Mouse (Mus musculus) CD4-positive, CD25-positive, alpha-beta regulatory T cell, adult 9 weeks (primary cell): ENCODE data around the gene Cldn9. TPM values are rescaled to one million over a fixed set of nuclear protein-coding genes. Genes with fewer than 3 reads are reported as not detected.

Experiments
- polyA plus RNA-seq: library from polyadenylated mRNA; unstranded; fragments of 100-300 nt; shearing (Covaris generic); gene quantifications from one replicate; pipeline ENCODE4 v1.2.1, GENCODE M21; 2017

Gene Cldn9
- not detected for polyA plus RNA-seq

GRCm38 (mm10) chr17:23683856-23684672, at the start of gene Cldn9:
Gene Cldn9, minus strand, starts transcription at chr17:23684026.

GRCm38 (mm10) chr17:23725999-23726757, 42.4 kb upstream of the Cldn9 start, which contains the start of gene Pkmyt1:
Gene Pkmyt1, plus strand, starts transcription at chr17:23726336.

GRCm38 (mm10) chr17:23722376-23723125, 38.7 kb upstream of the Cldn9 start, which contains the start of gene 1520401A03Rik:
Gene 1520401A03Rik, minus strand, starts transcription at chr17:23722783.

GRCm38 (mm10) chr17:23679127-23679835, 4.5 kb downstream of the Cldn9 start, which contains the start of gene Cldn6:
Gene Cldn6, plus strand, starts transcription at chr17:23679249.

GRCm38 (mm10) chr17:23677236-23677679, 6.6 kb downstream of the Cldn9 start, which contains the start of gene Tnfrsf12a:
Gene Tnfrsf12a, minus strand, starts transcription at chr17:23677468.

GRCm38 (mm10) chr17:23673424-23674073, 10.3 kb downstream of the Cldn9 start, which contains the start of the genes Hcfc1r1 and Thoc6:
Gene Hcfc1r1, plus strand, starts transcription at chr17:23673596.
Gene Thoc6, minus strand, starts transcription at chr17:23673882.

GRCm38 (mm10) chr17:23660117-23660875, 23.5 kb downstream of the Cldn9 start, which contains the start of gene Bicdl2:
Gene Bicdl2, plus strand, starts transcription at chr17:23660506.

GRCm38 (mm10) chr17:23644613-23645495, 39.0 kb downstream of the Cldn9 start, which contains the start of gene Mmp25:
Gene Mmp25, minus strand, starts transcription at chr17:23645277.

Other genes with a start within 250 kb of the Cldn9 start
- not detected for gene Vmn2r117, start 204.3 kb downstream of the Cldn9 start, polyA plus RNA-seq
- 12.3 TPM for gene Zfp213, start 119.8 kb downstream of the Cldn9 start, polyA plus RNA-seq
- gene Zfp13, start 84.5 kb downstream of the Cldn9 start, polyA plus RNA-seq = not detected
- 4.7 TPM for gene Zscan10, start 83.2 kb downstream of the Cldn9 start, polyA plus RNA-seq
- gene Mmp25, start 38.7 kb downstream of the Cldn9 start, polyA plus RNA-seq = 0.40 TPM
- not detected for gene Bicdl2, start 23.5 kb downstream of the Cldn9 start, polyA plus RNA-seq
- gene Hcfc1r1, start 10.4 kb downstream of the Cldn9 start, polyA plus RNA-seq = 73.0 TPM
- 33.0 TPM for gene Thoc6, start 10.1 kb downstream of the Cldn9 start, polyA plus RNA-seq
- 14.9 TPM for gene Tnfrsf12a, start 6.6 kb downstream of the Cldn9 start, polyA plus RNA-seq
- not detected for gene Cldn6, start 4.8 kb downstream of the Cldn9 start, polyA plus RNA-seq
- not detected for gene 1520401A03Rik, start 38.8 kb upstream of the Cldn9 start, polyA plus RNA-seq
- 15.2 TPM for gene Pkmyt1, start 42.3 kb upstream of the Cldn9 start, polyA plus RNA-seq
- gene Paqr4, start 56.8 kb upstream of the Cldn9 start, polyA plus RNA-seq = 4.5 TPM
- 5.8 TPM for gene Kremen2, start 61.8 kb upstream of the Cldn9 start, polyA plus RNA-seq
- gene Flywch1, start 87.6 kb upstream of the Cldn9 start, polyA plus RNA-seq = 17.1 TPM
- gene Flywch2, start 102.1 kb upstream of the Cldn9 start, polyA plus RNA-seq = 5.2 TPM
- gene Srrm2, start 106.5 kb upstream of the Cldn9 start, polyA plus RNA-seq = 338 TPM
- 746 TPM for gene Elob, start 145.1 kb upstream of the Cldn9 start, polyA plus RNA-seq
- 1.2 TPM for gene Prss33, start 152.0 kb upstream of the Cldn9 start, polyA plus RNA-seq
- gene Prss32, start 159.8 kb upstream of the Cldn9 start, polyA plus RNA-seq = not detected
- gene Prss41, start 160.1 kb upstream of the Cldn9 start, polyA plus RNA-seq = 5.4 TPM
- gene Prss21, start 184.0 kb upstream of the Cldn9 start, polyA plus RNA-seq = not detected
- gene Dcpp1, start 196.8 kb upstream of the Cldn9 start, polyA plus RNA-seq = not detected
- not detected for gene Dcpp2, start 196.9 kb upstream of the Cldn9 start, polyA plus RNA-seq
- gene Dcpp3, start 233.4 kb upstream of the Cldn9 start, polyA plus RNA-seq = not detected